Comparison of ENCODE assay signal across 15 mouse cellular contexts in genomic region chr4:150540392-150541094, GRCm38 (mm10).
DNase-seq lines count a peak whose midpoint lies in the region; ATAC-seq and TF ChIP-seq lines count a peak whose summit lies in the region.
"Had no signal": no experiment of that assay in that cellular context is flagged by ENCODE, and none has a peak within 500 bp of the region (broad histone marks: within the 10 kb centered on the region; RNA-seq: fewer than 3 reads in every experiment).

No protein-coding gene starts in this region.

- peak overlapping the region; percentile 18 for H3ac ChIP-seq in C2C12 (ENCODE audit: control insufficient read depth, insufficient read length, low read depth)

- H3K79me2 ChIP-seq in C2C12 (ENCODE audit: control insufficient read depth, insufficient read depth) = peaks cover under 1% of the 10 kb centered on the region

- peak; percentile 19 for DNase-seq in embryo, embryonic 11 days
- no peak for DNase-seq in embryo, embryonic 10 days (ENCODE audit: low spot score)
- DNase-seq in hindbrain, embryonic 11.5 days (ENCODE audit: low spot score) = peak; percentile 35
- DNase-seq in spleen, postnatal 10 days (ENCODE audit: low spot score in 2 of 2) = no peak
- no peak for DNase-seq in yolk sac, embryonic 10.5 days (ENCODE audit: low spot score)
- DNase-seq: adrenal gland, postnatal 25 days; cerebellum, adult 18-20 months; heart, postnatal 4 days; kidney, postnatal 10 days; layer of hippocampus, postnatal 36 days; right cerebral cortex, adult 18-20 months had no signal

- H3K36me3 ChIP-seq in C2C12 (ENCODE audit: control insufficient read depth, insufficient read depth) = peaks cover 26% of the 10 kb centered on the region
- H3K36me3 ChIP-seq in hindbrain, embryonic 11.5 days (ENCODE audit: control insufficient read depth, insufficient read depth, low read length) = no peaks in the 10 kb centered on the region
- peaks cover 29% of the 10 kb centered on the region for H3K36me3 ChIP-seq in midbrain, embryonic 13.5 days

- no peak overlapping the region for H3K4me2 ChIP-seq in hindbrain, embryonic 11.5 days (replicated peaks; ENCODE audit: low read depth, low read length)
- H3K4me2 ChIP-seq in midbrain, embryonic 13.5 days (replicated peaks) = no peak overlapping the region

- H3K79me3 ChIP-seq in C2C12 (ENCODE audit: low read depth) = no peaks in the 10 kb centered on the region

- ATAC-seq in hindbrain, embryonic 11.5 days (ENCODE audit: low FRiP score) = no peak
- ATAC-seq in midbrain, embryonic 13.5 days = peak; percentile 56; the same call in 1 of the 2 replicates
- no peak for ATAC-seq in cerebellum, adult (ENCODE audit: insufficient number of reproducible peaks, low FRiP score, low TSS enrichment)

- no peak overlapping the region for H3K9ac ChIP-seq in hindbrain, embryonic 11.5 days (ENCODE audit: low read depth, low read length)
- H3K9ac ChIP-seq in midbrain, embryonic 13.5 days (replicated peaks) = 0 out of 2 replicates have a peak overlapping the region, but pooled peaks have one; percentile 32

- no peak for TF ChIP-seq CTCF in C2C12 (IDR thresholded peaks at IDR 0.05; ENCODE audit: control insufficient read depth, insufficient read depth, insufficient read length)

- whole genome bisulfite sequencing in hindbrain, embryonic 11.5 days = 43% methylated on average over 4 of the region's 5 CpGs
- WGBS in midbrain, embryonic 13.5 days = 2% methylated on average over 4 of the region's 5 CpGs

- no peaks in the 10 kb centered on the region for H3K9me3 ChIP-seq in hindbrain, embryonic 11.5 days (ENCODE audit: control insufficient read depth, low read length)
- no peaks in the 10 kb centered on the region for H3K9me3 ChIP-seq in midbrain, embryonic 13.5 days

- H3K4me1 ChIP-seq in hindbrain, embryonic 11.5 days (replicated peaks; ENCODE audit: control insufficient read depth, insufficient read depth, low read length) = 0 out of 2 replicates have a peak, but pooled peaks cover 2% of the 10 kb centered on the region
- peaks cover 15% of the 10 kb centered on the region for H3K4me1 ChIP-seq in midbrain, embryonic 13.5 days (replicated peaks)

- H3K27ac ChIP-seq in hindbrain, embryonic 11.5 days (ENCODE audit: low read depth, low read length) = 0 out of 2 replicates have a peak overlapping the region, but pooled peaks have one; percentile 30
- H3K27ac ChIP-seq in midbrain, embryonic 13.5 days = peak overlapping the region; percentile 83

- H3K27me3 ChIP-seq in C2C12 (ENCODE audit: control insufficient read depth, insufficient read depth, insufficient read length) = no peaks in the 10 kb centered on the region
- no peaks in the 10 kb centered on the region for H3K27me3 ChIP-seq in hindbrain, embryonic 11.5 days (ENCODE audit: control insufficient read depth, insufficient read depth, low read length)
- no peaks in the 10 kb centered on the region for H3K27me3 ChIP-seq in midbrain, embryonic 13.5 days

- no peak overlapping the region for H3K4me3 ChIP-seq in C2C12 (ENCODE audit: insufficient read depth, poor library complexity, severe bottlenecking)
- no peak overlapping the region for H3K4me3 ChIP-seq in hindbrain, embryonic 11.5 days (ENCODE audit: low read depth, low read length)
- H3K4me3 ChIP-seq in midbrain, embryonic 13.5 days (replicated peaks) = no peak overlapping the region
- H3K4me3 ChIP-seq: myocyte had no signal

TF ChIP-seq in C2C12, 6 proteins besides CTCF, POLR2A, EP300 and RAD21:
- no peak for TF ChIP-seq CEBPB (IDR thresholded peaks at IDR 0.05; ENCODE audit: low read depth)
- no peak for TF ChIP-seq FOSL1 (IDR thresholded peaks at IDR 0.05; ENCODE audit: insufficient read depth, low read length, poor library complexity, severe bottlenecking)
- no peak for TF ChIP-seq USF1 (IDR thresholded peaks at IDR 0.05; ENCODE audit: low read depth)
- TF ChIP-seq MYOG (IDR thresholded peaks at IDR 0.05; ENCODE audit: control insufficient read depth, extremely low read depth, insufficient read length) = no peak
- TF ChIP-seq MYOD1 (IDR thresholded peaks at IDR 0.05; ENCODE audit: control insufficient read depth, insufficient read length, low read depth) = no peak
- TF ChIP-seq MAX (IDR thresholded peaks at IDR 0.05) = no peak
TF ChIP-seq in C2C12: peak in this region for 0.

Comparison
In these comparisons a context has a peak if more than half of its experiments do, and no peak if none do; other contexts are left out.
1. DNase-seq: peak in embryo, embryonic 11 days (single experiment) and hindbrain, embryonic 11.5 days (single experiment); none in embryo, embryonic 10 days (single experiment), spleen, postnatal 10 days (0 of 2) and yolk sac, embryonic 10.5 days (single experiment).